24 mouse cellular contexts compared by ENCODE assay signal in genomic region chr11:17449289-17449688, GRCm38 (mm10).
DNase-seq lines count a peak whose midpoint lies in the region; ATAC-seq and TF ChIP-seq lines count a peak whose summit lies in the region.
"Had no signal": no experiment of that assay in that cellular context is flagged by ENCODE, and none has a peak within 500 bp of the region (broad histone marks: within the 10 kb centered on the region; RNA-seq: fewer than 3 reads in every experiment).

No protein-coding gene starts in this region.

- no peak for TF ChIP-seq POLR2A in lung, adult 2 months (IDR thresholded peaks at IDR 0.05; ENCODE audit: borderline replicate concordance, extremely low read depth, low read depth, low read length)

- H3K4me2 ChIP-seq in forebrain, embryonic 16.5 days (ENCODE audit: low read length) = no peak overlapping the region
- no peak overlapping the region for H3K4me2 ChIP-seq in kidney, postnatal 0 days (ENCODE audit: low read length)
- H3K4me2 ChIP-seq in hindbrain, embryonic 15.5 days = no peak overlapping the region
- H3K4me2 ChIP-seq: intestine, embryonic 15.5 days; liver, embryonic 13.5 days; lung, embryonic 14.5 days had no signal

- H3K4me1 ChIP-seq in forebrain, embryonic 16.5 days (replicated peaks; ENCODE audit: control insufficient read depth, insufficient read depth, low read length) = 0 out of 2 replicates have a peak, but pooled peaks cover 4% of the 10 kb centered on the region
- H3K4me1 ChIP-seq in forebrain, embryonic 10.5 days = peaks cover 9% of the 10 kb centered on the region
- no peaks in the 10 kb centered on the region; the same call in 1 of the 2 replicates for H3K4me1 ChIP-seq in kidney, postnatal 0 days (replicated peaks; ENCODE audit: insufficient read depth, low read length)
- no peaks in the 10 kb centered on the region for H3K4me1 ChIP-seq in ES-E14 (ENCODE audit: control insufficient read depth in 2 of 2, insufficient read depth in 2 of 2, low read length in 2 of 2, poor library complexity in 1 of 2)
- H3K4me1 ChIP-seq in hindbrain, embryonic 15.5 days (replicated peaks) = peaks cover 8% of the 10 kb centered on the region; the same call in 1 of the 2 replicates
- no peaks in the 10 kb centered on the region for H3K4me1 ChIP-seq in lung, adult 2 months (ENCODE audit: control insufficient read depth, insufficient read depth, low read length)
- H3K4me1 ChIP-seq: heart, embryonic 10.5 days; intestine, embryonic 15.5 days; liver, embryonic 13.5 days had no signal

- H3K9ac ChIP-seq in forebrain, embryonic 16.5 days (replicated peaks; ENCODE audit: low read depth, low read length) = no peak overlapping the region
- no peak overlapping the region for H3K9ac ChIP-seq in kidney, postnatal 0 days (ENCODE audit: low read depth, low read length)
- H3K9ac ChIP-seq in ES-E14 (ENCODE audit: insufficient read depth, low read depth, low read length, poor library complexity, severe bottlenecking) = 0 out of 2 replicates have a peak overlapping the region, but pooled peaks have one; percentile 28
- H3K9ac ChIP-seq in hindbrain, embryonic 15.5 days = no peak overlapping the region
- H3K9ac ChIP-seq: embryonic facial prominence, embryonic 13.5 days; intestine, embryonic 15.5 days; liver, embryonic 13.5 days; lung, embryonic 14.5 days had no signal

- WGBS in forebrain, embryonic 16.5 days = 56% methylated on average over 7 of the region's 7 CpGs
- 90% methylated on average over 7 of the region's 7 CpGs for WGBS in forebrain, embryonic 10.5 days
- WGBS in kidney, postnatal 0 days = 64% methylated on average over 7 of the region's 7 CpGs
- WGBS in hindbrain, embryonic 15.5 days = 60% methylated on average over 7 of the region's 7 CpGs
- 89% methylated on average over 7 of the region's 7 CpGs for WGBS in lung, adult 2 months

- no peak overlapping the region for H3K4me3 ChIP-seq in forebrain, embryonic 16.5 days (replicated peaks; ENCODE audit: low read length)
- no peak overlapping the region for H3K4me3 ChIP-seq in forebrain, embryonic 10.5 days
- H3K4me3 ChIP-seq in kidney, postnatal 0 days (replicated peaks; ENCODE audit: low read depth, low read length) = no peak overlapping the region
- peak overlapping the region; percentile 46 for H3K4me3 ChIP-seq in ES-E14 (ENCODE audit: insufficient read depth in 1 of 2, low read depth in 1 of 2, low read length in 2 of 2, poor library complexity in 1 of 2, severe bottlenecking in 1 of 2)
- no peak overlapping the region for H3K4me3 ChIP-seq in hindbrain, embryonic 15.5 days
- H3K4me3 ChIP-seq in lung, adult 2 months (replicated peaks; ENCODE audit: extremely low read depth, low read depth, low read length) = no peak overlapping the region
- H3K4me3 ChIP-seq: embryonic facial prominence, embryonic 13.5 days; gastrocnemius, adult 2 months; heart, embryonic 10.5 days; intestine, embryonic 15.5 days; layer of hippocampus, adult 2 months; liver, embryonic 13.5 days had no signal

- 0 out of 2 replicates have a peak, but pooled peaks have one; percentile 15 for ATAC-seq in forebrain, embryonic 16.5 days
- ATAC-seq in kidney, postnatal 0 days (replicated peaks; ENCODE audit: low FRiP score, low read depth) = peak; percentile 30; the same call in 1 of the 2 replicates
- 0 out of 2 replicates have a peak, but pooled peaks have one; percentile 27 for ATAC-seq in hindbrain, embryonic 15.5 days (ENCODE audit: low FRiP score, low read depth)
- ATAC-seq: activated CD4-positive, CD25-positive, alpha-beta regulatory T cell, adult 4 months; intestine, embryonic 15.5 days had no signal

- no peak for DNase-seq in forebrain, embryonic 10.5 days (ENCODE audit: extremely low spot score, low spot score)
- DNase-seq in kidney, postnatal 0 days (ENCODE audit: low spot score) = no peak
- DNase-seq in kidney, adult 8-10 months = no peak
- no peak for DNase-seq in ES-E14 (ENCODE audit: low read depth, low spot score)
- DNase-seq in lung, adult 2 months = no peak
- DNase-seq in heart, adult 18-20 months = no peak
- DNase-seq: adrenal gland, adult 8-10 months; cerebellum, adult 18-20 months; cerebellum, postnatal 14 days; gastrocnemius, adult 2 months; heart, postnatal 4 days; kidney, postnatal 10 days; layer of hippocampus, postnatal 36 days; liver, embryonic 13.5 days; lung, embryonic 14.5 days; midbrain, embryonic 14.5 days; right cerebral cortex, postnatal 25 days had no signal

- no peak for TF ChIP-seq CTCF in kidney, postnatal 0 days (IDR thresholded peaks at IDR 0.05; ENCODE audit: low read depth)
- no peak for TF ChIP-seq CTCF in lung, adult 2 months (IDR thresholded peaks at IDR 0.05; ENCODE audit: insufficient read depth, low read length)

- H3K27ac ChIP-seq in forebrain, embryonic 16.5 days (ENCODE audit: low read length) = no peak overlapping the region
- H3K27ac ChIP-seq in forebrain, embryonic 10.5 days = no peak overlapping the region
- no peak overlapping the region for H3K27ac ChIP-seq in kidney, postnatal 0 days
- H3K27ac ChIP-seq in ES-E14 (ENCODE audit: insufficient read depth, low read depth, low read length, poor library complexity, severe bottlenecking) = no peak overlapping the region
- H3K27ac ChIP-seq in hindbrain, embryonic 15.5 days (replicated peaks) = no peak overlapping the region
- H3K27ac ChIP-seq: embryonic facial prominence, embryonic 13.5 days; gastrocnemius, adult 2 months; heart, embryonic 10.5 days; intestine, embryonic 15.5 days; layer of hippocampus, adult 2 months; liver, embryonic 13.5 days had no signal

- H3K36me3 ChIP-seq in forebrain, embryonic 16.5 days (ENCODE audit: control insufficient read depth, insufficient read depth) = no peaks in the 10 kb centered on the region
- H3K36me3 ChIP-seq in forebrain, embryonic 10.5 days (replicated peaks) = no peaks in the 10 kb centered on the region
- H3K36me3 ChIP-seq in kidney, postnatal 0 days (ENCODE audit: insufficient read depth, low read length) = no peaks in the 10 kb centered on the region
- no peaks in the 10 kb centered on the region for H3K36me3 ChIP-seq in ES-E14 (ENCODE audit: control insufficient read depth, insufficient read depth, low read length, poor library complexity, severe bottlenecking)
- H3K36me3 ChIP-seq in hindbrain, embryonic 15.5 days = no peaks in the 10 kb centered on the region
- H3K36me3 ChIP-seq: embryonic facial prominence, embryonic 13.5 days; heart, embryonic 10.5 days; intestine, embryonic 15.5 days; liver, embryonic 13.5 days had no signal

- in situ Hi-C loops in ES-E14 (cut with MboI; ENCODE audit: low sequenced_read_pairs in 2 of 2, unreplicated experiment in 2 of 2) = no loop called here

- H3K27me3 ChIP-seq in forebrain, embryonic 16.5 days (replicated peaks; ENCODE audit: control insufficient read depth, insufficient read depth, low read length) = peaks cover under 1% of the 10 kb centered on the region; the same call in 1 of the 2 replicates
- H3K27me3 ChIP-seq in forebrain, embryonic 10.5 days (ENCODE audit: poor library complexity, severe bottlenecking) = no peaks in the 10 kb centered on the region
- H3K27me3 ChIP-seq in kidney, postnatal 0 days (ENCODE audit: insufficient read depth, low read length) = no peaks in the 10 kb centered on the region
- no peaks in the 10 kb centered on the region for H3K27me3 ChIP-seq in hindbrain, embryonic 15.5 days
- H3K27me3 ChIP-seq: embryonic facial prominence, embryonic 13.5 days; intestine, embryonic 15.5 days; liver, embryonic 13.5 days had no signal

- no peaks in the 10 kb centered on the region for H3K9me3 ChIP-seq in forebrain, embryonic 16.5 days (ENCODE audit: control insufficient read depth, low read length)
- no peaks in the 10 kb centered on the region for H3K9me3 ChIP-seq in forebrain, embryonic 10.5 days
- H3K9me3 ChIP-seq in kidney, postnatal 0 days (replicated peaks; ENCODE audit: low read length) = no peaks in the 10 kb centered on the region
- H3K9me3 ChIP-seq in ES-E14 (ENCODE audit: control insufficient read depth, insufficient read depth, low read depth, low read length) = no peaks in the 10 kb centered on the region
- H3K9me3 ChIP-seq in hindbrain, embryonic 15.5 days = no peaks in the 10 kb centered on the region
- H3K9me3 ChIP-seq: embryonic facial prominence, embryonic 13.5 days; heart, embryonic 10.5 days; intestine, embryonic 15.5 days; liver, embryonic 13.5 days had no signal

TF ChIP-seq in ES-E14, 5 proteins besides CTCF, POLR2A, EP300 and RAD21:
- TF ChIP-seq ZC3H11A (IDR thresholded peaks at IDR 0.05; ENCODE audit: borderline replicate concordance, low read depth, low read length) (no peak), MAFK (IDR thresholded peaks at IDR 0.05; ENCODE audit: insufficient read depth, low read depth, low read length) (no peak), CHD2 (IDR thresholded peaks at IDR 0.05; ENCODE audit: low read depth, low read length) (no peak), HCFC1 (IDR thresholded peaks at IDR 0.05; ENCODE audit: borderline replicate concordance, insufficient read depth, low read length) (no peak), ZNF384 (IDR thresholded peaks at IDR 0.05; ENCODE audit: low read depth, low read length) (no peak)
TF ChIP-seq in ES-E14: peak in this region for 0.

Comparison
In these comparisons a context has a peak if more than half of its experiments do, and no peak if none do; other contexts are left out.
1. H3K4me3 ChIP-seq: peak in ES-E14 (2 of 2); none in forebrain, embryonic 16.5 days (single experiment), forebrain, embryonic 10.5 days (single experiment), kidney, postnatal 0 days (single experiment), hindbrain, embryonic 15.5 days (single experiment) and lung, adult 2 months (single experiment).
2. Peak in every context shown above with its lines, with median percentiles within 50 percentile points of each other: ATAC-seq.